Mouse (Mus musculus) monocyte, adult 2 months (primary cell): Measurements from ENCODE around the gene Arglu1.

ENCODE experiments used
- DNase-seq, 2 experiments: peaks; one replicate each; pipeline ENCODE4 v3.0.0; 2022; ENCODE audit warnings: low spot score in 2 of 2, low read depth in 1 of 2

Arglu1 gene

GRCm38 (mm10) chr8:8622031-8622430 lies 68.3 kb downstream of the Arglu1 start:
- DNase-seq, result no peak

- DNase-seq, result no peak
Observed at GRCm38 (mm10) chr8:8621236-8621917, 68.9 kb downstream of the Arglu1 start.

GRCm38 (mm10) chr8:8620536-8620935 lies 69.8 kb downstream of the Arglu1 start:
- no peak for DNase-seq

- no peak for DNase-seq
Observed at GRCm38 (mm10) chr8:8619221-8620194, 70.8 kb downstream of the Arglu1 start.
